Mouse (Mus musculus): ENCODE data around the gene Fut7. TPM values are rescaled to one million over a fixed set of nuclear protein-coding genes. Genes with fewer than 3 reads are reported as not detected.

The Fut7 gene
- polyA plus RNA-seq, 1 experiment, result 17.9 TPM

- no peak overlapping the region for H3K4me3 ChIP-seq (replicated peaks; ENCODE audit: control insufficient read depth, low read depth, low read length)
- TF ChIP-seq CTCF (IDR thresholded peaks at IDR 0.05; ENCODE audit: control insufficient read depth, insufficient read depth, low read length) (no peak), POLR2A (IDR thresholded peaks at IDR 0.05; ENCODE audit: borderline replicate concordance, control insufficient read depth, low read depth, low read length) (no peak)
- 74% methylated on average over 5 of the region's 5 CpGs for WGBS
- H3K4me1 ChIP-seq (ENCODE audit: control insufficient read depth, insufficient read depth, low read length), result peaks cover 4% of the 10 kb centered on the region; the same call in 1 of the 2 replicates
- no peak overlapping the region for H3K27ac ChIP-seq (ENCODE audit: control insufficient read depth, insufficient read depth, low read depth, low read length, poor library complexity)
These were observed 35.8 kb downstream of the Fut7 start for GRCm38 (mm10) chr2:25458911-25459310.

DNA sequence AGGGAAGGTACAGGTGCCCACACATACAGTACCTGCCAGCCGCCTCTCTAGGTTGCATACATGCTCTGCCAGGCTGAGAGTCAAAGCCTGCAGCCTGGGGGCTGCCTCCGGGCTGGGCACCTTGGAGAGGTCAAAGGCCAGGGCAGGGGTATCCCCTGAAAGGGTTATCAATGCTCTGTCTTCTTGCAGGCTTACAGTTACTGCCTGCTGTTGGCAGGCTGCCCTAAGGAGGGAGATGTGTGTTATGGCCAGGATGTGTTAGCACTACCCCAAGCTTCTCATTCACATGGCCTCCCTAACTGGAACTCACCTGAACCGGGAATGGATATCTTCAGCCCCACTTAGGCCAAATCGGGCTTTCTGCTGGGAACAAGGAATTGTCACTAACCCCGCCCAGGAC, 37.1 kb downstream of the Fut7 start:
- TF ChIP-seq CTCF (IDR thresholded peaks at IDR 0.05; ENCODE audit: control insufficient read depth, insufficient read depth, low read length), result no peak
- no peak for TF ChIP-seq POLR2A (IDR thresholded peaks at IDR 0.05; ENCODE audit: borderline replicate concordance, control insufficient read depth, low read depth, low read length)
- Histone ChIP-seq H3K27ac (ENCODE audit: control insufficient read depth, insufficient read depth, low read depth, low read length, poor library complexity) (peak overlapping the region; percentile 98), H3K4me3 (replicated peaks; ENCODE audit: control insufficient read depth, low read depth, low read length) (peak overlapping the region; percentile 91), H3K4me1 (ENCODE audit: control insufficient read depth, insufficient read depth, low read length) (peaks cover 6% of the 10 kb centered on the region; the same call in 1 of the 2 replicates)
- WGBS, result 29% methylated on average over 5 of the region's 5 CpGs

DNA sequence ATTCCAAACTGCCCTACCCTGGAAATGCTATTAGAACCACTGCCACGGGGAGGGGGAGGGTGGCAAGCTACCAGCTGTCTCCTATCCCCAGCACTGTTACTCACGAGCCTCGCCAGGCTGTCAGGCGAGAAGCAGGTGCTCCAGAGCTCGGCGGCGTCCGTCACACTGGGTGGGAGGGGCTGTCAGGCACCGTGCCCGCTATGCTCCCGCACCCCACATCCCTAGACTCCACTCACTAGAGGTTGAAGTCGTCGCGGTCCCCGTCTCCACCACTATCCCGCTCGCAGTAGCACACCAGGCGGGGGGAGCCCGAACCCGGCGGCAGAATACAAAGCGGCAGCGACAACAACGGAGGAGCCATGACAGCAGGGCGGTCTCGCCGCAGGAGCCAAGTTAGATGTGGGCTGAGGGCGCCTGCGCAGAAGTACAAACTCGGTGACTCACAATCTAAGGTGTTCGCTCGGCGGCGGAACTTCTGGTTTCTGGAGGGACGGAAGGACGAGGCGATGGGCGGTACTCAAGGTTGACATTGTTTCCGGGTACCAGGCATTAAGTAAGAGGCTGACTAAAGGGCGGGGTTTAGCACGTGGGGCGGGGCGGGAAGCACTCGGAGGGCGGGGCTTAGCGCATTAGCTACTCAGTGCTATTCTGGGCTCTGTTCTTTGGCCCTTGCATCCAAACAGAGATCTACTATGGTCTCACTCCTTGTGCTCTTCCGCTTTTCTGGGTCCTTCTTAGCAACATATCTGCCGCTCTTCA, 37.7 kb downstream of the Fut7 start, which contains the start of gene Paxx:
TSS of gene Paxx (minus strand) at position 544 of the 759 bp plus-strand sequence.
- Histone ChIP-seq H3K4me3 (replicated peaks; ENCODE audit: control insufficient read depth, low read depth, low read length) (peak within 1 kb of the TSS; percentile 91), H3K4me1 (ENCODE audit: control insufficient read depth, insufficient read depth, low read length) (peaks cover 7% of the 10 kb centered on the region; the same call in 1 of the 2 replicates), H3K27ac (ENCODE audit: control insufficient read depth, insufficient read depth, low read depth, low read length, poor library complexity) (peak within 1 kb of the TSS; percentile 98)
- TF ChIP-seq CTCF (IDR thresholded peaks at IDR 0.05; ENCODE audit: control insufficient read depth, insufficient read depth, low read length) (no peak), POLR2A (IDR thresholded peaks at IDR 0.05; ENCODE audit: borderline replicate concordance, control insufficient read depth, low read depth, low read length) (peak; percentile 77)
- WGBS, result under 1% methylated on average over 48 of the region's 48 CpGs

GRCm38 (mm10) chr2:25461407-25461806, 38.3 kb downstream of the Fut7 start:
- Histone ChIP-seq H3K4me1 (ENCODE audit: control insufficient read depth, insufficient read depth, low read length) (peaks cover 7% of the 10 kb centered on the region; the same call in 1 of the 2 replicates), H3K4me3 (replicated peaks; ENCODE audit: control insufficient read depth, low read depth, low read length) (no peak overlapping the region), H3K27ac (ENCODE audit: control insufficient read depth, insufficient read depth, low read depth, low read length, poor library complexity) (peak overlapping the region; percentile 86)
- TF ChIP-seq POLR2A (IDR thresholded peaks at IDR 0.05; ENCODE audit: borderline replicate concordance, control insufficient read depth, low read depth, low read length), result no peak
- TF ChIP-seq CTCF (IDR thresholded peaks at IDR 0.05; ENCODE audit: control insufficient read depth, insufficient read depth, low read length), result no peak
- WGBS, result 17% methylated on average over 3 of the region's 3 CpGs

- Histone ChIP-seq H3K27ac (ENCODE audit: control insufficient read depth, insufficient read depth, low read depth, low read length, poor library complexity) (no peak overlapping the region), H3K4me3 (replicated peaks; ENCODE audit: control insufficient read depth, low read depth, low read length) (no peak overlapping the region), H3K4me1 (ENCODE audit: control insufficient read depth, insufficient read depth, low read length) (peaks cover 7% of the 10 kb centered on the region)
- 83% methylated on average over 3 of the region's 3 CpGs for WGBS
- TF ChIP-seq POLR2A (IDR thresholded peaks at IDR 0.05; ENCODE audit: borderline replicate concordance, control insufficient read depth, low read depth, low read length) (no peak), CTCF (IDR thresholded peaks at IDR 0.05; ENCODE audit: control insufficient read depth, insufficient read depth, low read length) (no peak)
These were observed 40.6 kb downstream of the Fut7 start for GRCm38 (mm10) chr2:25463630-25464029.

- H3K4me3 ChIP-seq (replicated peaks; ENCODE audit: control insufficient read depth, low read depth, low read length), result peak overlapping the region; percentile 62
- TF ChIP-seq POLR2A (IDR thresholded peaks at IDR 0.05; ENCODE audit: borderline replicate concordance, control insufficient read depth, low read depth, low read length) (no peak), CTCF (IDR thresholded peaks at IDR 0.05; ENCODE audit: control insufficient read depth, insufficient read depth, low read length) (no peak)
- peak overlapping the region; percentile 98 for H3K27ac ChIP-seq (ENCODE audit: control insufficient read depth, insufficient read depth, low read depth, low read length, poor library complexity)
- WGBS, result 34% methylated on average over 2 of the region's 2 CpGs
- peaks cover 7% of the 10 kb centered on the region for H3K4me1 ChIP-seq (ENCODE audit: control insufficient read depth, insufficient read depth, low read length)
These were observed 42.2 kb downstream of the Fut7 start for GRCm38 (mm10) chr2:25465256-25465655.

DNA sequence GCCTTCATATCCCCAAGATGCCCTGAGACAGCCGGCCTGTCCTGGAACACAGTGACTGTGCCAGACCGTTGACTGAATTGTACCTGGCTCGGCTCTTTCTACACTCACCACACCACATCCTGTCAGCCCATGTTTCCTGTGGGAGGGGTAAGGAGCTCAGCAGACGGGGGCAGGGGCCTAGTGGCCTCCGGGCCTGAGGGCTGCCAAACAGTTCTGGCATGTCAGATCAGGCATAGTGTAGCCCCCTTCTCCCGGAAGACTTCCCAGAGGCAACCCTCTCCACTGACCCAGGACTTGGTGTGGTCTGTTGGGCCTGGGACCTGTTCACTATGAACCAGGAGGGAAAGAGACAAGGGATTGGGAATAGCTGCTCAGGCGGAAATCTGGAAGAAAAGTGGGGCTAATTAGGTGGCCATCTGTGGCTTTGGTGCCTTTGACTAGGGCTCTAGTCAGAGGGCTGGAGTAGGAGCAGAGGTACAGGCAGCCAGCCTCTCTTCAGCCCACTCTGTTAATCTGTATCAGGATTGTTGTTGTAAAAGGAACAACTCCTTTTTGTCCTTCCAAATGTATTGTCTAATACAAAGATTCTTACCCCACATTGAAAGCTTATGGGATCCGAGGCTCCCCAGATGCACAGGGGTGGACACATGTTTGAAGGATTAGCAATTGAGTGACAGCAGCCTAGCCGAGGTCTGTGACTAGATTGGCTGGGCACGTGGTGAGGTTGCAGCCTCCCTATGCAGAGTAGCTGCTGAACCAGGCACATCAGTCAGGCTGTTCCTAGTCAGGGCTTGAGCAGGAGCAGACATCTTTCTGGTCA, 43.0 kb downstream of the Fut7 start:
- 6% methylated on average over 10 of the region's 10 CpGs for WGBS
- peak overlapping the region; percentile 98 for H3K27ac ChIP-seq (ENCODE audit: control insufficient read depth, insufficient read depth, low read depth, low read length, poor library complexity)
- peak overlapping the region; percentile 62 for H3K4me3 ChIP-seq (replicated peaks; ENCODE audit: control insufficient read depth, low read depth, low read length)
- peak; percentile 57 for TF ChIP-seq POLR2A (IDR thresholded peaks at IDR 0.05; ENCODE audit: borderline replicate concordance, control insufficient read depth, low read depth, low read length)
- no peak for TF ChIP-seq CTCF (IDR thresholded peaks at IDR 0.05; ENCODE audit: control insufficient read depth, insufficient read depth, low read length)
- H3K4me1 ChIP-seq (ENCODE audit: control insufficient read depth, insufficient read depth, low read length), result peaks cover 7% of the 10 kb centered on the region

All from bone marrow, adult 2 months (tissue).